Mouse (Mus musculus) adrenal gland, adult 10 weeks (tissue): ENCODE results near the gene Olfr54. TPM values are rescaled to one million over a fixed set of nuclear protein-coding genes. Genes with fewer than 3 reads are reported as not detected.

ENCODE experiments used
- polyA plus RNA-seq: library from polyadenylated mRNA; stranded (reverse); fragments of 350-450 nt; fragmentation: Illumina TruSeq; extraction: RNeasy Lipid Tissue Mini Kit (QIAGEN cat#74804); gene quantifications from one replicate; pipeline ENCODE4 v1.2.3, GENCODE M21; 2014; ENCODE audit warnings: low read depth, low replicate concordance

Gene Olfr54
- 0.87 TPM for polyA plus RNA-seq

GRCm38 (mm10) chr11:51013936-51014335 is at the start of gene Olfr54:
TSS of gene Olfr54 (plus strand) at chr11:51014236.

GRCm38 (mm10) chr11:50966230-50966629 is 47.8 kb upstream of the Olfr54 start, which contains the start of gene Olfr1378:
TSS of gene Olfr1378 (plus strand) at chr11:50966530.

GRCm38 (mm10) chr11:50981667-50982066 is 32.4 kb upstream of the Olfr54 start, which contains the start of gene Olfr1377:
TSS of gene Olfr1377 (plus strand) at chr11:50981967.

GRCm38 (mm10) chr11:51003296-51003695 is 10.7 kb upstream of the Olfr54 start, which contains the start of gene Olfr51:
TSS of gene Olfr51 (plus strand) at chr11:51003596.

GRCm38 (mm10) chr11:51047809-51048208 is 33.8 kb downstream of the Olfr54 start, which contains the start of gene Olfr1375:
TSS of gene Olfr1375 (plus strand) at chr11:51048109.

GRCm38 (mm10) chr11:51059151-51059571 is 45.1 kb downstream of the Olfr54 start, which contains the start of gene Zfp354a:
TSS of gene Zfp354a (plus strand) at chr11:51059257.

Other genes starting within 250 kb of the Olfr54 start
- 11.5 TPM for gene Zfp354c, start 186.5 kb upstream of the Olfr54 start, polyA plus RNA-seq
- gene Zfp879, start 172.7 kb upstream of the Olfr54 start, polyA plus RNA-seq = 0.76 TPM
- not detected for gene Grm6, start 163.6 kb upstream of the Olfr54 start, polyA plus RNA-seq
- 5.1 TPM for gene Zfp454, start 126.6 kb upstream of the Olfr54 start, polyA plus RNA-seq
- 27.2 TPM for gene Zfp2, start 98.1 kb upstream of the Olfr54 start, polyA plus RNA-seq
- gene Zfp354b, start 82.6 kb upstream of the Olfr54 start, polyA plus RNA-seq = 7.4 TPM
- not detected for gene 4933414I15Rik, start 70.5 kb upstream of the Olfr54 start, polyA plus RNA-seq
- gene Prop1, start 60.5 kb upstream of the Olfr54 start, polyA plus RNA-seq = not detected
- gene Olfr1378, start 47.7 kb upstream of the Olfr54 start, polyA plus RNA-seq = not detected
- gene Olfr1377, start 32.3 kb upstream of the Olfr54 start, polyA plus RNA-seq = not detected
- gene Olfr51, start 10.6 kb upstream of the Olfr54 start, polyA plus RNA-seq = not detected
- not detected for gene Olfr1375, start 33.9 kb downstream of the Olfr54 start, polyA plus RNA-seq
- gene Zfp354a, start 45.0 kb downstream of the Olfr54 start, polyA plus RNA-seq = 20.1 TPM
- not detected for gene Gm12569, start 206.2 kb downstream of the Olfr54 start, polyA plus RNA-seq
- gene Clk4, start 247.5 kb downstream of the Olfr54 start, polyA plus RNA-seq = 206 TPM
- gene BC049762, start 248.8 kb downstream of the Olfr54 start, polyA plus RNA-seq = not detected